Mouse (Mus musculus): ENCODE data around the gene Mrpl4. TPM values are rescaled to one million over a fixed set of nuclear protein-coding genes. Genes with fewer than 3 reads are reported as not detected.
"Not testable (repeated sequence)": the region's sequence is repeated elsewhere in the genome, so short reads cannot be mapped to it uniquely, and the experiment has no call there.

Mrpl4 gene
- polyA plus RNA-seq, 1 experiment from 2014 or later: 119 TPM

- DNase-seq (ENCODE audit: low spot score): not testable (repeated sequence)
- WGBS: 69% methylated on average over 1 of the region's 1 CpGs
Observed at GRCm38 (mm10) chr9:21044785-21045184, 42.2 kb downstream of the Mrpl4 start.

GRCm38 (mm10) chr9:21045235-21045634, 42.7 kb downstream of the Mrpl4 start:
- Histone ChIP-seq H3K4me3 (ENCODE audit: low read depth, low read length) (no peak overlapping the region), H3K27ac (ENCODE audit: low read depth, low read length) (no peak overlapping the region), H3K4me2 (ENCODE audit: low read depth, low read length, severe bottlenecking) (no peak overlapping the region), H3K27me3 (ENCODE audit: control insufficient read depth, insufficient read depth, low read length) (peaks cover 2% of the 10 kb centered on the region; the same call in 1 of the 2 replicates), H3K9ac (ENCODE audit: low read length) (no peak overlapping the region), H3K4me1 (replicated peaks; ENCODE audit: control insufficient read depth, insufficient read depth, low read length) (no peaks in the 10 kb centered on the region), H3K9me3 (ENCODE audit: control insufficient read depth, low read length) (no peaks in the 10 kb centered on the region), H3K36me3 (ENCODE audit: control insufficient read depth, insufficient read depth, low read length) (no peaks in the 10 kb centered on the region)
- no peak for DNase-seq (ENCODE audit: low spot score)
- no peak for ATAC-seq (replicated peaks; ENCODE audit: low FRiP score)
- WGBS: 89% methylated on average over 3 of the region's 3 CpGs

More at GRCm38 (mm10) chr9:21044785-21045184, 42.2 kb downstream of the Mrpl4 start:
- not testable (repeated sequence) for H3K4me1 ChIP-seq (replicated peaks; ENCODE audit: control insufficient read depth, insufficient read depth, low read length); H3K9ac ChIP-seq (ENCODE audit: low read length); ATAC-seq (replicated peaks; ENCODE audit: low FRiP score); H3K9me3 ChIP-seq (ENCODE audit: control insufficient read depth, low read length); H3K4me3 ChIP-seq (ENCODE audit: low read depth, low read length); H3K27me3 ChIP-seq (ENCODE audit: control insufficient read depth, insufficient read depth, low read length); H3K36me3 ChIP-seq (ENCODE audit: control insufficient read depth, insufficient read depth, low read length); H3K4me2 ChIP-seq (ENCODE audit: low read depth, low read length, severe bottlenecking); H3K27ac ChIP-seq (ENCODE audit: low read depth, low read length)

DNA sequence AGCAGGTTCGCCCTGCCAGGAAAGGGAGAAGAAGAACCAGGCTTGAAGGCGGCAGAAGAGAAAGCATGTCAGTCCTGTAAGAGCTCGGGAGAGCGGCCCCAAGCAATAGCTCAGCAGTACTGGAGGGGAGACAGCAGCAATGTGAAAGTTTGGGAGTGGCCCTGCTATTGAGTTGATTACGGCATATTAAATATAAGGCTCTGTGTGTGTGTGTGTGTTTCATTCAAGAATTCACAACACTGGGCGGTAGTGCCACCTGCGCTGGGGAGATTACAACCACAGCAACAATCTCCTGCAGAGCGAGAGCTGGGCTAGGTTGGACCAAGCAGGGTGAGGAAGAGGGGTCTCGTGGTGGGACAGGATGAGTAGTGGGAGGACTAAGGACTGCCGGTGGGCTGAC, 49.0 kb downstream of the Mrpl4 start:
- Histone ChIP-seq H3K9me3 (ENCODE audit: control insufficient read depth, low read length) (no peaks in the 10 kb centered on the region), H3K27ac (ENCODE audit: low read depth, low read length) (no peak overlapping the region), H3K9ac (ENCODE audit: low read length) (no peak overlapping the region), H3K27me3 (ENCODE audit: control insufficient read depth, insufficient read depth, low read length) (no peaks in the 10 kb centered on the region), H3K4me2 (ENCODE audit: low read depth, low read length, severe bottlenecking) (no peak overlapping the region), H3K4me1 (replicated peaks; ENCODE audit: control insufficient read depth, insufficient read depth, low read length) (no peaks in the 10 kb centered on the region), H3K4me3 (ENCODE audit: low read depth, low read length) (no peak overlapping the region), H3K36me3 (ENCODE audit: control insufficient read depth, insufficient read depth, low read length) (no peaks in the 10 kb centered on the region)
- WGBS: 68% methylated on average over 10 of the region's 10 CpGs
- no peak for ATAC-seq (replicated peaks; ENCODE audit: low FRiP score)
- DNase-seq (ENCODE audit: low spot score): no peak

MicroRNAs encoded within 50 kb of the gene (microRNA counts, 519-probe panel; counts per million panel counts)
- 31.2 counts per million for microRNA mmu-miR-1900

Small RNAs within 50 kb of the gene (microRNA-seq; reads per million reads assigned to microRNA genes)
- gene Mir1900 (ENCODE audit: insufficient number of aligned reads): not detected

Other genes with a start within 250 kb of the Mrpl4 start
- gene Col5a3, start 187.7 kb upstream of the Mrpl4 start, polyA plus RNA-seq (2014; fragmentation: Nextera tagmentation; extraction: Ambion mirVana): 0.52 and 0.59 TPM in 2 replicates
- not detected in 2 replicates for gene Rdh8, start 184.2 kb upstream of the Mrpl4 start, polyA plus RNA-seq (2014; fragmentation: Nextera tagmentation; extraction: Ambion mirVana)
- 1.3 and 1.6 TPM in 2 replicates for gene A230050P20Rik, start 134.1 kb upstream of the Mrpl4 start, polyA plus RNA-seq (2014; fragmentation: Nextera tagmentation; extraction: Ambion mirVana)
- 4.3 and 5.3 TPM in 2 replicates for gene Angptl6, start 123.0 kb upstream of the Mrpl4 start, polyA plus RNA-seq (2014; fragmentation: Nextera tagmentation; extraction: Ambion mirVana)
- gene Ppan, start 114.6 kb upstream of the Mrpl4 start, polyA plus RNA-seq (2014; fragmentation: Nextera tagmentation; extraction: Ambion mirVana): 71.2 and 75.1 TPM in 2 replicates
- gene Eif3g, start 104.1 kb upstream of the Mrpl4 start, polyA plus RNA-seq (2014; fragmentation: Nextera tagmentation; extraction: Ambion mirVana): 334 and 367 TPM in 2 replicates
- 93.4 and 94.8 TPM in 2 replicates for gene Dnmt1, start 42.9 kb upstream of the Mrpl4 start, polyA plus RNA-seq (2014; fragmentation: Nextera tagmentation; extraction: Ambion mirVana)
- gene S1pr2, start 26.0 kb upstream of the Mrpl4 start, polyA plus RNA-seq (2014; fragmentation: Nextera tagmentation; extraction: Ambion mirVana): 22.1 TPM in 2 replicates
- gene Icam1, start 13.2 kb downstream of the Mrpl4 start, polyA plus RNA-seq (2014; fragmentation: Nextera tagmentation; extraction: Ambion mirVana): 4.2 and 4.8 TPM in 2 replicates
- 5.8 and 6.2 TPM in 2 replicates for gene Icam4, start 26.6 kb downstream of the Mrpl4 start, polyA plus RNA-seq (2014; fragmentation: Nextera tagmentation; extraction: Ambion mirVana)
- gene Icam5, start 29.3 kb downstream of the Mrpl4 start, polyA plus RNA-seq (2014; fragmentation: Nextera tagmentation; extraction: Ambion mirVana): not detected in 2 replicates
- gene Zglp1, start 64.4 kb downstream of the Mrpl4 start, polyA plus RNA-seq (2014; fragmentation: Nextera tagmentation; extraction: Ambion mirVana): 1.2 and 2.9 TPM in 2 replicates
- gene Gm49373, start 70.4 kb downstream of the Mrpl4 start, polyA plus RNA-seq (2014; fragmentation: Nextera tagmentation; extraction: Ambion mirVana): 1.4 and 1.5 TPM in 2 replicates
- gene Fdx1l, start 70.9 kb downstream of the Mrpl4 start, polyA plus RNA-seq (2014; fragmentation: Nextera tagmentation; extraction: Ambion mirVana): 46.9 and 54.6 TPM in 2 replicates
- 3.9 and 4.5 TPM in 2 replicates for gene Gm38431, start 89.3 kb downstream of the Mrpl4 start, polyA plus RNA-seq (2014; fragmentation: Nextera tagmentation; extraction: Ambion mirVana)
- gene Raver1, start 89.3 kb downstream of the Mrpl4 start, polyA plus RNA-seq (2014; fragmentation: Nextera tagmentation; extraction: Ambion mirVana): 118 and 124 TPM in 2 replicates
- gene Tyk2, start 128.5 kb downstream of the Mrpl4 start, polyA plus RNA-seq (2014; fragmentation: Nextera tagmentation; extraction: Ambion mirVana): 10.3 and 10.8 TPM in 2 replicates
- 300 and 308 TPM in 2 replicates for gene Cdc37, start 147.2 kb downstream of the Mrpl4 start, polyA plus RNA-seq (2014; fragmentation: Nextera tagmentation; extraction: Ambion mirVana)
- gene Pde4a, start 163.0 kb downstream of the Mrpl4 start, polyA plus RNA-seq (2014; fragmentation: Nextera tagmentation; extraction: Ambion mirVana): 7.0 and 8.4 TPM in 2 replicates
- gene Keap1, start 236.6 kb downstream of the Mrpl4 start, polyA plus RNA-seq (2014; fragmentation: Nextera tagmentation; extraction: Ambion mirVana): 35.9 and 41.3 TPM in 2 replicates
- 0.09 and 0.11 TPM in 2 replicates for gene S1pr5, start 245.7 kb downstream of the Mrpl4 start, polyA plus RNA-seq (2014; fragmentation: Nextera tagmentation; extraction: Ambion mirVana)

Data from forebrain, embryonic 11.5 days (tissue).